Mouse (Mus musculus): ENCODE results near the gene Clk1.
A peak's percentile ranks its signal among the peaks of the same experiment; 100 is the strongest.

Gene Clk1

GRCm38 (mm10) chr1:58423371-58424248 lies at the start of gene Clk1:
Gene Clk1 (minus strand): TSS chr1:58424066.
- peak; percentile 100 for DNase-seq

GRCm38 (mm10) chr1:58465561-58465960 lies 41.7 kb upstream of the Clk1 start:
- DNase-seq = no peak

- DNase-seq = no peak
Observed at GRCm38 (mm10) chr1:58465042-58465441, 41.2 kb upstream of the Clk1 start.

GRCm38 (mm10) chr1:58463935-58464334 lies 40.1 kb upstream of the Clk1 start:
- peak; percentile 81 for DNase-seq

GRCm38 (mm10) chr1:58460566-58460965 lies 36.7 kb upstream of the Clk1 start:
- DNase-seq = no peak

GRCm38 (mm10) chr1:58458867-58459266 lies 35.0 kb upstream of the Clk1 start:
- peak; percentile 52 for DNase-seq

- DNase-seq = peak; percentile 87
Observed at GRCm38 (mm10) chr1:58458175-58458574, 34.3 kb upstream of the Clk1 start.

- peak; percentile 59 for DNase-seq
Observed at GRCm38 (mm10) chr1:58454316-58454715, 30.4 kb upstream of the Clk1 start.

- DNase-seq = no peak
Observed at GRCm38 (mm10) chr1:58448396-58448795, 24.5 kb upstream of the Clk1 start.

- DNase-seq = no peak
Observed at GRCm38 (mm10) chr1:58447766-58448165, 23.9 kb upstream of the Clk1 start.

- no peak for DNase-seq
Observed at GRCm38 (mm10) chr1:58445861-58446260, 22.0 kb upstream of the Clk1 start.

- DNase-seq = peak; percentile 99
Observed at GRCm38 (mm10) chr1:58445143-58445722, 21.4 kb upstream of the Clk1 start, which contains the start of the genes Nif3l1 and Ppil3. Gene Nif3l1 (plus strand): TSS chr1:58445151. Gene Ppil3 (minus strand): TSS chr1:58445486.

GRCm38 (mm10) chr1:58444691-58445090 lies 20.8 kb upstream of the Clk1 start:
- DNase-seq = no peak

- no peak for DNase-seq
Observed at GRCm38 (mm10) chr1:58424551-58424950, 685 bp upstream of the Clk1 start.

- DNase-seq = peak; percentile 95
Observed at GRCm38 (mm10) chr1:58422879-58423278, 987 bp downstream of the Clk1 start.

- no peak for DNase-seq
Observed at GRCm38 (mm10) chr1:58420961-58421360, 2.9 kb downstream of the Clk1 start.

- DNase-seq = no peak
Observed at GRCm38 (mm10) chr1:58420032-58420431, 3.8 kb downstream of the Clk1 start.

GRCm38 (mm10) chr1:58416048-58416447 lies 7.8 kb downstream of the Clk1 start:
- DNase-seq = no peak

- DNase-seq = no peak
Observed at GRCm38 (mm10) chr1:58415442-58415841, 8.4 kb downstream of the Clk1 start.

GRCm38 (mm10) chr1:58410776-58411175 lies 13.1 kb downstream of the Clk1 start:
- DNase-seq = peak; percentile 66

- no peak for DNase-seq
Observed at GRCm38 (mm10) chr1:58410198-58410588, 13.7 kb downstream of the Clk1 start.

- peak; percentile 84 for DNase-seq
Observed at GRCm38 (mm10) chr1:58409553-58410197, 14.2 kb downstream of the Clk1 start.

GRCm38 (mm10) chr1:58408141-58408540 lies 15.7 kb downstream of the Clk1 start:
- DNase-seq = peak; percentile 72

- peak; percentile 68 for DNase-seq
Observed at GRCm38 (mm10) chr1:58407321-58407720, 16.5 kb downstream of the Clk1 start.

Measured in heart, adult 11 months (tissue).